Mouse (Mus musculus): Measurements from ENCODE around the gene Foxn2. TPM values are rescaled to one million over a fixed set of nuclear protein-coding genes. Genes with fewer than 3 reads are reported as not detected.

Gene Foxn2
- 14.9 and 15.8 TPM in 2 replicates for polyA plus RNA-seq (2016; fragmentation: Nextera tagmentation; extraction: Ambion mirVana)

- under 1% methylated on average over 75 of the region's 93 CpGs for WGBS
- H3K27me3 ChIP-seq, result no peaks in the 10 kb centered on the region
These were observed at the start of gene Foxn2 for GRCm38 (mm10) chr17:88440285-88441000. Foxn2 (plus strand) TSS chr17:88440711.

GRCm38 (mm10) chr17:88397501-88397900 is 43.0 kb upstream of the Foxn2 start:
- 86% methylated on average over 6 of the region's 6 CpGs for WGBS
- Histone ChIP-seq H3K27ac (no peak overlapping the region), H3K27me3 (no peaks in the 10 kb centered on the region), H3K4me3 (replicated peaks) (no peak overlapping the region), H3K4me1 (replicated peaks) (no peaks in the 10 kb centered on the region), H3K9ac (replicated peaks) (no peak overlapping the region), H3K36me3 (no peaks in the 10 kb centered on the region), H3K9me3 (no peaks in the 10 kb centered on the region), H3K4me2 (no peak overlapping the region)
- ATAC-seq (ENCODE audit: insufficient number of reproducible peaks, insufficient read depth, low FRiP score, low TSS enrichment, low read depth), result no peak

More at GRCm38 (mm10) chr17:88440285-88441000, at the start of gene Foxn2:
- H3K4me1 ChIP-seq (replicated peaks), result 0 out of 2 replicates have a peak, but pooled peaks cover 4% of the 10 kb centered on the region
- H3K9me3 ChIP-seq, result no peaks in the 10 kb centered on the region
- peak within 1 kb of the TSS; percentile 92 for H3K9ac ChIP-seq (replicated peaks)
- peak within 1 kb of the TSS; percentile 92 for H3K27ac ChIP-seq
- peak within 1 kb of the TSS; percentile 90 for H3K4me3 ChIP-seq (replicated peaks)
- H3K4me2 ChIP-seq, result peak within 1 kb of the TSS; percentile 71
- peak; percentile 88 for ATAC-seq (ENCODE audit: insufficient number of reproducible peaks, insufficient read depth, low FRiP score, low TSS enrichment, low read depth)
- no peaks in the 10 kb centered on the region for H3K36me3 ChIP-seq

- Histone ChIP-seq H3K27me3 (peaks cover 2% of the 10 kb centered on the region; the same call in 1 of the 2 replicates), H3K4me2 (no peak overlapping the region), H3K36me3 (no peaks in the 10 kb centered on the region), H3K9me3 (no peaks in the 10 kb centered on the region), H3K4me3 (replicated peaks) (no peak overlapping the region), H3K4me1 (replicated peaks) (no peaks in the 10 kb centered on the region), H3K27ac (no peak overlapping the region), H3K9ac (replicated peaks) (no peak overlapping the region)
- 94% methylated on average over 6 of the region's 6 CpGs for WGBS
- ATAC-seq (ENCODE audit: insufficient number of reproducible peaks, insufficient read depth, low FRiP score, low TSS enrichment, low read depth), result no peak
These were observed 42.4 kb upstream of the Foxn2 start for GRCm38 (mm10) chr17:88398090-88398489.

GRCm38 (mm10) chr17:88398854-88399253 is 41.7 kb upstream of the Foxn2 start:
- no peak for ATAC-seq (ENCODE audit: insufficient number of reproducible peaks, insufficient read depth, low FRiP score, low TSS enrichment, low read depth)
- 70% methylated on average over 4 of the region's 4 CpGs for WGBS

GRCm38 (mm10) chr17:88400122-88400521 is 40.4 kb upstream of the Foxn2 start:
- H3K9me3 ChIP-seq, result no peaks in the 10 kb centered on the region
- peaks cover 20% of the 10 kb centered on the region for H3K27me3 ChIP-seq
- H3K4me2 ChIP-seq, result no peak overlapping the region
- ATAC-seq (ENCODE audit: insufficient number of reproducible peaks, insufficient read depth, low FRiP score, low TSS enrichment, low read depth), result no peak
- no peak overlapping the region for H3K27ac ChIP-seq
- 0 out of 2 replicates have a peak, but pooled peaks cover 5% of the 10 kb centered on the region for H3K4me1 ChIP-seq (replicated peaks)
- H3K4me3 ChIP-seq (replicated peaks), result no peak overlapping the region
- WGBS, result 57% methylated on average over 6 of the region's 6 CpGs
- no peaks in the 10 kb centered on the region for H3K36me3 ChIP-seq
- no peak overlapping the region for H3K9ac ChIP-seq (replicated peaks)

More at GRCm38 (mm10) chr17:88398854-88399253, 41.7 kb upstream of the Foxn2 start:
- Histone ChIP-seq H3K4me3 (replicated peaks) (no peak overlapping the region), H3K36me3 (no peaks in the 10 kb centered on the region), H3K27ac (no peak overlapping the region), H3K4me2 (no peak overlapping the region), H3K27me3 (peaks cover 9% of the 10 kb centered on the region), H3K9ac (replicated peaks) (no peak overlapping the region), H3K9me3 (no peaks in the 10 kb centered on the region), H3K4me1 (replicated peaks) (no peaks in the 10 kb centered on the region)

- Histone ChIP-seq H3K27ac (no peak overlapping the region), H3K9me3 (no peaks in the 10 kb centered on the region), H3K9ac (replicated peaks) (no peak overlapping the region), H3K36me3 (no peaks in the 10 kb centered on the region), H3K4me1 (replicated peaks) (0 out of 2 replicates have a peak, but pooled peaks cover 7% of the 10 kb centered on the region), H3K4me3 (replicated peaks) (no peak overlapping the region), H3K27me3 (peaks cover 26% of the 10 kb centered on the region), H3K4me2 (no peak overlapping the region)
- WGBS, result 66% methylated on average over 15 of the region's 15 CpGs
- no peak for ATAC-seq (ENCODE audit: insufficient number of reproducible peaks, insufficient read depth, low FRiP score, low TSS enrichment, low read depth)
These were observed 39.6 kb upstream of the Foxn2 start for GRCm38 (mm10) chr17:88400702-88401475.

- H3K27ac ChIP-seq, result no peak overlapping the region
- no peak overlapping the region for H3K9ac ChIP-seq (replicated peaks)
- H3K36me3 ChIP-seq, result no peaks in the 10 kb centered on the region
- H3K4me2 ChIP-seq, result no peak overlapping the region
- WGBS, result 79% methylated on average over 6 of the region's 6 CpGs
- H3K4me1 ChIP-seq (replicated peaks), result 0 out of 2 replicates have a peak, but pooled peaks cover 7% of the 10 kb centered on the region
- ATAC-seq (ENCODE audit: insufficient number of reproducible peaks, insufficient read depth, low FRiP score, low TSS enrichment, low read depth), result no peak
- H3K9me3 ChIP-seq, result no peaks in the 10 kb centered on the region
- peaks cover 30% of the 10 kb centered on the region for H3K27me3 ChIP-seq
- H3K4me3 ChIP-seq (replicated peaks), result no peak overlapping the region
These were observed 37.2 kb upstream of the Foxn2 start for GRCm38 (mm10) chr17:88403269-88403668.

- H3K27ac ChIP-seq, result no peak overlapping the region
- H3K36me3 ChIP-seq, result no peaks in the 10 kb centered on the region
- 3% methylated on average over 6 of the region's 6 CpGs for WGBS
- ATAC-seq (ENCODE audit: insufficient number of reproducible peaks, insufficient read depth, low FRiP score, low TSS enrichment, low read depth), result no peak
- no peaks in the 10 kb centered on the region for H3K9me3 ChIP-seq
- no peak overlapping the region for H3K4me3 ChIP-seq (replicated peaks)
- peak overlapping the region; percentile 33; the same call in 1 of the 2 replicates for H3K4me2 ChIP-seq
- H3K27me3 ChIP-seq, result peaks cover 30% of the 10 kb centered on the region
- 0 out of 2 replicates have a peak, but pooled peaks cover 7% of the 10 kb centered on the region for H3K4me1 ChIP-seq (replicated peaks)
- no peak overlapping the region for H3K9ac ChIP-seq (replicated peaks)
These were observed 36.0 kb upstream of the Foxn2 start for GRCm38 (mm10) chr17:88404471-88404870.

GRCm38 (mm10) chr17:88405076-88405475 is 35.4 kb upstream of the Foxn2 start:
- 30% methylated on average over 19 of the region's 19 CpGs for WGBS
- H3K9ac ChIP-seq (replicated peaks), result no peak overlapping the region
- peaks cover 30% of the 10 kb centered on the region for H3K27me3 ChIP-seq
- H3K4me2 ChIP-seq, result peak overlapping the region; percentile 33
- 0 out of 2 replicates have a peak, but pooled peaks cover 7% of the 10 kb centered on the region for H3K4me1 ChIP-seq (replicated peaks)
- peak overlapping the region; percentile 11; the same call in 1 of the 2 replicates for H3K4me3 ChIP-seq (replicated peaks)
- no peak for ATAC-seq (ENCODE audit: insufficient number of reproducible peaks, insufficient read depth, low FRiP score, low TSS enrichment, low read depth)
- H3K36me3 ChIP-seq, result no peaks in the 10 kb centered on the region
- H3K9me3 ChIP-seq, result no peaks in the 10 kb centered on the region
- no peak overlapping the region for H3K27ac ChIP-seq

GRCm38 (mm10) chr17:88409706-88410105 is 30.8 kb upstream of the Foxn2 start:
- no peak overlapping the region for H3K4me3 ChIP-seq (replicated peaks)
- H3K4me1 ChIP-seq (replicated peaks), result 0 out of 2 replicates have a peak, but pooled peaks cover 5% of the 10 kb centered on the region
- WGBS, result 83% methylated on average over 3 of the region's 3 CpGs
- H3K36me3 ChIP-seq, result no peaks in the 10 kb centered on the region
- H3K9ac ChIP-seq (replicated peaks), result no peak overlapping the region
- ATAC-seq (ENCODE audit: insufficient number of reproducible peaks, insufficient read depth, low FRiP score, low TSS enrichment, low read depth), result no peak
- H3K4me2 ChIP-seq, result no peak overlapping the region
- H3K27me3 ChIP-seq, result peaks cover 14% of the 10 kb centered on the region
- H3K9me3 ChIP-seq, result no peaks in the 10 kb centered on the region
- no peak overlapping the region for H3K27ac ChIP-seq

GRCm38 (mm10) chr17:88413155-88413836 is 27.2 kb upstream of the Foxn2 start:
- no peak overlapping the region for H3K4me3 ChIP-seq (replicated peaks)
- no peak for ATAC-seq (ENCODE audit: insufficient number of reproducible peaks, insufficient read depth, low FRiP score, low TSS enrichment, low read depth)
- H3K4me1 ChIP-seq (replicated peaks), result no peaks in the 10 kb centered on the region
- H3K27me3 ChIP-seq, result no peaks in the 10 kb centered on the region
- no peaks in the 10 kb centered on the region for H3K9me3 ChIP-seq
- no peaks in the 10 kb centered on the region for H3K36me3 ChIP-seq
- WGBS, result 86% methylated on average over 1 of the region's 1 CpGs
- H3K27ac ChIP-seq, result no peak overlapping the region
- no peak overlapping the region for H3K4me2 ChIP-seq
- no peak overlapping the region for H3K9ac ChIP-seq (replicated peaks)

Data from limb, embryonic 12.5 days (tissue).